Mouse (Mus musculus) liver, postnatal 0 days (tissue): ENCODE measurements around the gene Slbp. TPM values are rescaled to one million over a fixed set of nuclear protein-coding genes. Genes with fewer than 3 reads are reported as not detected.

Source experiments
- ATAC-seq: fragments of 200-750 bp; cut with Nextera tagmentation; 2 replicates; pipeline ENCODE4 v1.8.0; 2017; ENCODE audit warnings: mild to moderate bottlenecking, moderate library complexity
- DNase-seq: peaks from one replicate; pipeline ENCODE4 v3.0.0-alpha.2; 2016
- H3K27ac ChIP-seq: fragments of 300-500 bp; sonication (generic); 2 replicates; pipeline ENCODE4 v1.5.1; 2014; ENCODE audit warnings: antibody characterized with exemption, moderate library complexity, mild to moderate bottlenecking, low read depth
- H3K27me3 ChIP-seq: fragments of 300-500 bp; sonication (generic); 2 replicates; pipeline ENCODE4 v1.6.1; 2014; ENCODE audit warnings: low read length, control low read depth, mixed read lengths; ENCODE audit not compliant: insufficient read depth
- H3K36me3 ChIP-seq: fragments of 300-500 bp; sonication (generic); replicated peaks from 2 replicates; pipeline ENCODE4 v1.6.1; 2014; ENCODE audit warnings: mild to moderate bottlenecking, control low read depth, low read length, moderate library complexity, mixed read lengths; ENCODE audit not compliant: insufficient read depth
- H3K4me1 ChIP-seq: fragments of 300-500 bp; sonication (generic); 2 replicates; pipeline ENCODE4 v1.6.1; 2014; ENCODE audit warnings: antibody characterized with exemption, mild to moderate bottlenecking, control low read depth; ENCODE audit not compliant: insufficient read depth
- H3K4me2 ChIP-seq: fragments of 300-500 bp; sonication (generic); 2 replicates; pipeline ENCODE4 v1.6.1; 2014; ENCODE audit warnings: low read depth, mild to moderate bottlenecking, low read length, moderate library complexity, mixed read lengths
- H3K4me3 ChIP-seq: fragments of 300-500 bp; sonication (generic); 2 replicates; pipeline ENCODE4 v1.5.1; 2014; ENCODE audit warnings: low read depth, low read length
- H3K9ac ChIP-seq: fragments of 300-500 bp; sonication (generic); replicated peaks from 2 replicates; pipeline ENCODE4 v1.6.1; 2014; ENCODE audit warnings: mild to moderate bottlenecking, moderate library complexity
- H3K9me3 ChIP-seq: fragments of 300-500 bp; sonication (generic); 2 replicates; pipeline ENCODE4 v1.6.1; 2016; ENCODE audit warnings: mild to moderate bottlenecking, control low read depth, low read length, mixed read lengths
- CTCF ChIP-seq: sonication (generic); IDR thresholded peaks from 2 replicates; pipeline ENCODE4 v1.5.1; 2016; ENCODE audit warnings: antibody characterized with exemption, low read depth
- EP300 ChIP-seq: IDR thresholded peaks from 2 replicates; pipeline ENCODE4 v1.6.1; 2016; ENCODE audit warnings: antibody characterized with exemption, low read depth, mild to moderate bottlenecking
- WGBS: fragments of 180-500 bp; shearing (Covaris S2); extraction: QIAGEN DNeasy Blood & Tissue Kit; methylation state at CpG from one replicate; pipeline ENCODE4 v1.1.7; 2014; ENCODE audit not compliant: insufficient replicate concordance; 5-methylcytosine and 5-hydroxymethylcytosine counted together
- polyA plus RNA-seq: library from polyadenylated mRNA; unstranded; fragments of >200 nt; fragmentation: Nextera tagmentation; extraction: Ambion mirVana; gene quantifications from 2 replicates; pipeline ENCODE4 v1.2.1, GENCODE M21; 2015

Gene Slbp
- polyA plus RNA-seq, 1 experiment from 2014 or later: 150 TPM

- ATAC-seq (no peak), DNase-seq (no peak)
Measured at GRCm38 (mm10) chr5:33668223-33668622, 15.8 kb upstream of the Slbp start.

GRCm38 (mm10) chr5:33658664-33659050 lies 6.3 kb upstream of the Slbp start:
- Histone ChIP-seq H3K9me3 (no peaks in the 10 kb centered on the region), H3K9ac (peak overlapping the region; percentile 94), H3K4me3 (peak overlapping the region; percentile 78), H3K27ac (peak overlapping the region; percentile 98), H3K36me3 (peaks cover 49% of the 10 kb centered on the region), H3K4me1 (peaks cover 25% of the 10 kb centered on the region), H3K27me3 (no peaks in the 10 kb centered on the region), H3K4me2 (peak overlapping the region; percentile 92)
- TF ChIP-seq EP300 (no peak), CTCF (no peak)
- WGBS: under 1% methylated on average over 18 of the region's 26 CpGs
- ATAC-seq (no peak), DNase-seq (no peak)

More at GRCm38 (mm10) chr5:33668223-33668622, 15.8 kb upstream of the Slbp start:
- Histone ChIP-seq H3K27me3 (no peaks in the 10 kb centered on the region), H3K9me3 (no peaks in the 10 kb centered on the region), H3K4me1 (no peaks in the 10 kb centered on the region), H3K4me2 (no peak overlapping the region), H3K9ac (no peak overlapping the region), H3K4me3 (no peak overlapping the region), H3K36me3 (peaks cover 79% of the 10 kb centered on the region), H3K27ac (no peak overlapping the region)
- TF ChIP-seq EP300 (no peak), CTCF (peak; percentile 56)

GRCm38 (mm10) chr5:33657787-33658663 lies 5.7 kb upstream of the Slbp start, which contains the start of the genes Tacc3 and Tmem129:
Gene Tacc3 (plus strand): TSS chr5:33658128.
Gene Tmem129 (minus strand): TSS chr5:33658416.
- WGBS: under 1% methylated on average over 59 of the region's 60 CpGs
- Histone ChIP-seq H3K4me3 (peak within 1 kb of the TSS; percentile 78), H3K27me3 (no peaks in the 10 kb centered on the region), H3K9me3 (no peaks in the 10 kb centered on the region), H3K36me3 (peaks cover 48% of the 10 kb centered on the region), H3K9ac (peak within 1 kb of the TSS; percentile 94), H3K4me2 (peak within 1 kb of the TSS; percentile 92), H3K4me1 (peaks cover 25% of the 10 kb centered on the region), H3K27ac (peak within 1 kb of the TSS; percentile 98)
- DNase-seq: peak; percentile 96
- peak; percentile 92 for ATAC-seq
- TF ChIP-seq EP300 (peak; percentile 53; the same call in 1 of the 2 replicates), CTCF (0 out of 2 replicates have a peak, but pooled peaks have one; percentile 0)

- peak overlapping the region; percentile 98 for H3K27ac ChIP-seq
- H3K4me1 ChIP-seq: peaks cover 29% of the 10 kb centered on the region
- WGBS: 1% methylated on average over 32 of the region's 32 CpGs
- H3K9me3 ChIP-seq: no peaks in the 10 kb centered on the region
- H3K36me3 ChIP-seq: peaks cover 44% of the 10 kb centered on the region
- peak overlapping the region; percentile 94 for H3K9ac ChIP-seq
- ATAC-seq (peak; percentile 48), DNase-seq (no peak)
- no peak for TF ChIP-seq EP300
- TF ChIP-seq CTCF: 0 out of 2 replicates have a peak, but pooled peaks have one; percentile 6
- no peaks in the 10 kb centered on the region for H3K27me3 ChIP-seq
- peak overlapping the region; percentile 78 for H3K4me3 ChIP-seq
- peak overlapping the region; percentile 92 for H3K4me2 ChIP-seq
Measured at GRCm38 (mm10) chr5:33657251-33657786, 4.9 kb upstream of the Slbp start.

- 25% methylated on average over 1 of the region's 1 CpGs for WGBS
- peak overlapping the region; percentile 94 for H3K9ac ChIP-seq
- H3K36me3 ChIP-seq: peaks cover 38% of the 10 kb centered on the region
- H3K4me1 ChIP-seq: peaks cover 29% of the 10 kb centered on the region
- H3K27me3 ChIP-seq: no peaks in the 10 kb centered on the region
- peak overlapping the region; percentile 98 for H3K27ac ChIP-seq
- ATAC-seq (no peak), DNase-seq (no peak)
- TF ChIP-seq CTCF (no peak), EP300 (no peak)
- H3K9me3 ChIP-seq: no peaks in the 10 kb centered on the region
- peak overlapping the region; percentile 92 for H3K4me2 ChIP-seq
- H3K4me3 ChIP-seq: peak overlapping the region; percentile 78
Measured at GRCm38 (mm10) chr5:33656739-33657138, 4.4 kb upstream of the Slbp start.

- Histone ChIP-seq H3K9ac (no peak overlapping the region), H3K9me3 (no peaks in the 10 kb centered on the region), H3K4me3 (no peak overlapping the region), H3K27me3 (no peaks in the 10 kb centered on the region), H3K4me1 (peaks cover 38% of the 10 kb centered on the region), H3K4me2 (no peak overlapping the region), H3K27ac (no peak overlapping the region), H3K36me3 (peaks cover 24% of the 10 kb centered on the region)
- no peak for TF ChIP-seq EP300
- no peak for TF ChIP-seq CTCF
- DNase-seq (no peak), ATAC-seq (no peak)
- 82% methylated on average over 10 of the region's 10 CpGs for WGBS
Measured at GRCm38 (mm10) chr5:33655251-33655840, 3.0 kb upstream of the Slbp start.
